Mouse (Mus musculus): Measurements from ENCODE around the gene Rsg1. TPM values are rescaled to one million over a fixed set of nuclear protein-coding genes. Genes with fewer than 3 reads are reported as not detected.

Rsg1 gene
- polyA plus RNA-seq, 1 experiment from 2014 or later = 7.8 TPM

- WGBS = 68% methylated on average over 5 of the region's 5 CpGs
- H3K27me3 ChIP-seq (ENCODE audit: poor library complexity, severe bottlenecking) = peaks cover 100% of the 10 kb centered on the region
- no peak overlapping the region for H3K27ac ChIP-seq
- no peaks in the 10 kb centered on the region for H3K36me3 ChIP-seq (replicated peaks)
- peaks cover 90% of the 10 kb centered on the region for H3K4me1 ChIP-seq
- H3K4me3 ChIP-seq = no peak overlapping the region
- H3K9me3 ChIP-seq = no peaks in the 10 kb centered on the region
- DNase-seq (ENCODE audit: extremely low spot score, low spot score) = no peak
Measured at GRCm38 (mm10) chr4:141243636-141244035, 29.9 kb downstream of the Rsg1 start.

DNA sequence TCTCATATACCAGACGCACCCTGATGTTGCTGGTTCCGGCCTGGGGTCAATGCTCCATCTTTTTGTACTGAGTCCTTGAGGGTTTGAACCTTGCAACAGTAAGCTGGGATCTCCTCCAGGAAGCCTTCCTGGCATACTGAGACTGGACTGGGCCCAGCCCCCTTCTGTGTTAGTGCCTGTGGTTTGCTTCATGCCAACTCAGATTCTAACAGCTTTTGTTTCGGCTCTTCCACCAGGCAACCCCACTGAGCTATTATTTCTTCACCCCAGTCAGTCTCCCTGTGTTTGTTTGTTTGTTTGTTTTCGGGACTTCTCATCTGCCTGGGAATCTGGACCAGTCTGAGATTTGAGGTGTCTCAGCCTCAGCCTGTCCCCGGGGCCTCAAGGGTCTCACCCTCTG is 30.6 kb downstream of the Rsg1 start:
- peak overlapping the region; percentile 72 for H3K27ac ChIP-seq
- H3K9me3 ChIP-seq = no peaks in the 10 kb centered on the region
- WGBS = 45% methylated on average over 5 of the region's 5 CpGs
- 0 out of 2 replicates have a peak overlapping the region, but pooled peaks have one; percentile 11 for H3K4me3 ChIP-seq
- H3K4me1 ChIP-seq = peaks cover 89% of the 10 kb centered on the region
- no peak for DNase-seq (ENCODE audit: extremely low spot score, low spot score)
- H3K36me3 ChIP-seq (replicated peaks) = no peaks in the 10 kb centered on the region
- peaks cover 100% of the 10 kb centered on the region for H3K27me3 ChIP-seq (ENCODE audit: poor library complexity, severe bottlenecking)

GRCm38 (mm10) chr4:141244931-141245425 is 31.2 kb downstream of the Rsg1 start:
- H3K4me3 ChIP-seq = peak overlapping the region; percentile 11
- H3K4me1 ChIP-seq = peaks cover 83% of the 10 kb centered on the region
- H3K36me3 ChIP-seq (replicated peaks) = no peaks in the 10 kb centered on the region
- peak overlapping the region; percentile 72 for H3K27ac ChIP-seq
- 13% methylated on average over 9 of the region's 9 CpGs for WGBS
- DNase-seq (ENCODE audit: extremely low spot score, low spot score) = no peak
- peaks cover 100% of the 10 kb centered on the region for H3K27me3 ChIP-seq (ENCODE audit: poor library complexity, severe bottlenecking)
- H3K9me3 ChIP-seq = no peaks in the 10 kb centered on the region

- Histone ChIP-seq H3K27me3 (ENCODE audit: poor library complexity, severe bottlenecking) (peaks cover 100% of the 10 kb centered on the region), H3K36me3 (replicated peaks) (no peaks in the 10 kb centered on the region), H3K4me1 (peaks cover 79% of the 10 kb centered on the region), H3K9me3 (no peaks in the 10 kb centered on the region), H3K4me3 (peak overlapping the region; percentile 48; the same call in 1 of the 2 replicates), H3K27ac (no peak overlapping the region; the same call in 1 of the 2 replicates)
- no peak for DNase-seq (ENCODE audit: extremely low spot score, low spot score)
- 26% methylated on average over 24 of the region's 24 CpGs for whole genome bisulfite sequencing
Measured at GRCm38 (mm10) chr4:141246089-141246997, 32.6 kb downstream of the Rsg1 start.

DNA sequence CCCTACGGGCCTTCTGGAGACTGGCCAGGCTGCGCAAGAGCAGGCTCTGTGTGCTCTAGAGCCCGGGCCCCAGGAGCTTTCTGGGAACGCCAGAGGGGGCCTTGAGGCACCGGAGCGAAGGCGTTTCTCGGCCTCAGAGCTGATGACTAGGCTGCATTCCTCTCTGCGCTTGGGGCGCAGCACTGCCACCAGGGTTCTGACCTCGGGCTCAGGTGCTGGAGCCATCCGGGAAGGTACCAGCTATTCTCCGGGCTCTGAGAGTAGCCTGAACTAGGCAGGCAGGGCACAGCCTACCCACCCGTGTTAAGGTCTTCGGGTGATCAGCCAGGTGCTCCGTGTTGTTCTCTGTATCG is 33.2 kb downstream of the Rsg1 start:
- no peak overlapping the region; the same call in 1 of the 2 replicates for H3K27ac ChIP-seq
- no peak for DNase-seq (ENCODE audit: extremely low spot score, low spot score)
- no peaks in the 10 kb centered on the region for H3K9me3 ChIP-seq
- 2% methylated on average over 17 of the region's 17 CpGs for WGBS
- H3K4me1 ChIP-seq = peaks cover 75% of the 10 kb centered on the region
- peak overlapping the region; percentile 48 for H3K4me3 ChIP-seq
- H3K36me3 ChIP-seq (replicated peaks) = no peaks in the 10 kb centered on the region
- H3K27me3 ChIP-seq (ENCODE audit: poor library complexity, severe bottlenecking) = peaks cover 96% of the 10 kb centered on the region

DNA sequence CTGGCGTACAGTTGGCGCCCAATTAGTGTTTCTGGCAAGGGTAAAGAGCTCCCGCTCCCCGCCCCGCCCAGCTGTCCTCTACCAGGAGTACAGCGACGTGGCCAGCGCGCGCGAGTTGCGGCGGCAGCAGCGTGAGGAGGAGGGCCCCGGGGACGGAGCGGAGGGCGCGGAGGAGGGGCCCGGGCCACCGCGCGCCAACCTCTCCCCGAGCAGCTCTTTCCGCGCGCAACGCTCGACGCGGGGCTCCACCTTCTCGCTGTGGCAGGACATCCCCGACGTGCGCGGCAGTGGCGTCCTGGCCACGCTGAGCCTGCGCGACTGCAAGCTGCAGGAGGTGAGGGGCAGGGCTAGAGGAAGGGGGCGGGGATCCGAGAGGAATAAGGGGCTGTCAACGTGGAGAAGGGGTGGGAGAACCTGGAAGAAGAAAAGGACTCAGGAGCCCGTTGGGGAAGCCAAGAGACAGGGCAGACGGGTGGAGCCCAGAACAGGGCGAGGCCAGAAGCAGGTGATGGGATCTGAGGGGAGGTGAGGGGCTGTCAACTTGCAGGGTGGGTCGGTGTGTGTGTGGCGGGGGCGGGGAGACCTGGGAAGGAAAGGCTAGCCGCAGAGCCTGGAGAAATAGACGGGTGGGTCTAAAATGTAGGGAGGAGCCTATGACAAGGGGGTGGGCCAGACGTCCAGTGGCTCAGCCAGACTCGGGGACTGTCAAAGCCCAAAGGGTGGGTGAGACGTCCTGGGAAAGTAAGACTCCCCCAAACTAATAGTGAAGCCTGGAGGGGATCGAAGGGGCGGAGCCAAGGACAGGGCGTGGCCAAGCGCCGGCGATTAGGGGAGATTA is 34.2 kb downstream of the Rsg1 start:
- Histone ChIP-seq H3K9me3 (no peaks in the 10 kb centered on the region), H3K4me3 (peak overlapping the region; percentile 48), H3K27ac (0 out of 2 replicates have a peak overlapping the region, but pooled peaks have one; percentile 11), H3K27me3 (ENCODE audit: poor library complexity, severe bottlenecking) (peaks cover 86% of the 10 kb centered on the region), H3K36me3 (replicated peaks) (no peaks in the 10 kb centered on the region), H3K4me1 (peaks cover 65% of the 10 kb centered on the region)
- no peak for DNase-seq (ENCODE audit: extremely low spot score, low spot score)
- WGBS = 1% methylated on average over 59 of the region's 60 CpGs

- no peaks in the 10 kb centered on the region for H3K9me3 ChIP-seq
- peaks cover 60% of the 10 kb centered on the region for H3K4me1 ChIP-seq
- H3K27me3 ChIP-seq (ENCODE audit: poor library complexity, severe bottlenecking) = peaks cover 80% of the 10 kb centered on the region
- WGBS = 11% methylated on average over 11 of the region's 11 CpGs
- DNase-seq (ENCODE audit: extremely low spot score, low spot score) = no peak
- H3K4me3 ChIP-seq = peak overlapping the region; percentile 48
- no peaks in the 10 kb centered on the region for H3K36me3 ChIP-seq (replicated peaks)
- no peak overlapping the region for H3K27ac ChIP-seq
Measured at GRCm38 (mm10) chr4:141248614-141248978, 34.8 kb downstream of the Rsg1 start.

GRCm38 (mm10) chr4:141249383-141249782 is 35.6 kb downstream of the Rsg1 start:
- Histone ChIP-seq H3K36me3 (replicated peaks) (no peaks in the 10 kb centered on the region), H3K4me1 (peaks cover 52% of the 10 kb centered on the region), H3K27ac (no peak overlapping the region), H3K4me3 (no peak overlapping the region), H3K9me3 (no peaks in the 10 kb centered on the region), H3K27me3 (ENCODE audit: poor library complexity, severe bottlenecking) (peaks cover 75% of the 10 kb centered on the region)
- 76% methylated on average over 11 of the region's 11 CpGs for WGBS
- DNase-seq (ENCODE audit: extremely low spot score, low spot score) = no peak

DNA sequence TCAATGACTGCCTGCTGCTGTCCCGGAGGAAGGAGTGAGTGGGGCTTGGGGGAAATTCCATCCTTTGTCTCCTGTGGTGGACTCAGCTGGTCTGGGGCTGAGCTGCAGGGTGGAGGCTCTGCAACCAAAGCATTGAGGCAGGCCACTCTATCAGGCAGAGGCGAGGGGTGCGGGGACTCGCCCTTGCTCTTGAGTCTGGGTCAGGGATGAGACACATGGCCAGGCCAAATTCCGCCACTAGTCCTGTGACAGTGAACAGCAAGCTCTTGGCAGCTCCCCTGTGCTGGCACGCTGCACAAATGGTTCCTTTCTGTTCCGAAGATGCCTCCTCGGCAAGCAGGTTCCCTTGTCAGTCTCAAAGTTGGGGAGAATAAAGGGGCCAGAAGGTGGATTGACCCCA is 37.3 kb downstream of the Rsg1 start:
- Histone ChIP-seq H3K4me3 (no peak overlapping the region), H3K9me3 (no peaks in the 10 kb centered on the region), H3K4me1 (peaks cover 40% of the 10 kb centered on the region), H3K36me3 (replicated peaks) (no peaks in the 10 kb centered on the region), H3K27me3 (ENCODE audit: poor library complexity, severe bottlenecking) (peaks cover 64% of the 10 kb centered on the region), H3K27ac (peak overlapping the region; percentile 35; the same call in 1 of the 2 replicates)
- 83% methylated on average over 8 of the region's 8 CpGs for WGBS
- no peak for DNase-seq (ENCODE audit: extremely low spot score, low spot score)

- no peak for DNase-seq (ENCODE audit: extremely low spot score, low spot score)
- WGBS = 72% methylated on average over 2 of the region's 2 CpGs
- Histone ChIP-seq H3K4me1 (peaks cover 24% of the 10 kb centered on the region), H3K4me3 (no peak overlapping the region), H3K36me3 (replicated peaks) (no peaks in the 10 kb centered on the region), H3K9me3 (peaks cover 2% of the 10 kb centered on the region; the same call in 1 of the 2 replicates), H3K27ac (no peak overlapping the region), H3K27me3 (ENCODE audit: poor library complexity, severe bottlenecking) (peaks cover 48% of the 10 kb centered on the region)
Measured at GRCm38 (mm10) chr4:141252641-141253040, 38.9 kb downstream of the Rsg1 start.

GRCm38 (mm10) chr4:141254234-141254633 is 40.5 kb downstream of the Rsg1 start:
- Histone ChIP-seq H3K4me1 (peaks cover 8% of the 10 kb centered on the region), H3K27me3 (ENCODE audit: poor library complexity, severe bottlenecking) (peaks cover 32% of the 10 kb centered on the region), H3K9me3 (peaks cover 2% of the 10 kb centered on the region; the same call in 1 of the 2 replicates), H3K36me3 (replicated peaks) (no peaks in the 10 kb centered on the region), H3K27ac (peak overlapping the region; percentile 11; the same call in 1 of the 2 replicates), H3K4me3 (no peak overlapping the region)
- WGBS = 88% methylated on average over 16 of the region's 16 CpGs
- DNase-seq (ENCODE audit: extremely low spot score, low spot score) = no peak

DNA sequence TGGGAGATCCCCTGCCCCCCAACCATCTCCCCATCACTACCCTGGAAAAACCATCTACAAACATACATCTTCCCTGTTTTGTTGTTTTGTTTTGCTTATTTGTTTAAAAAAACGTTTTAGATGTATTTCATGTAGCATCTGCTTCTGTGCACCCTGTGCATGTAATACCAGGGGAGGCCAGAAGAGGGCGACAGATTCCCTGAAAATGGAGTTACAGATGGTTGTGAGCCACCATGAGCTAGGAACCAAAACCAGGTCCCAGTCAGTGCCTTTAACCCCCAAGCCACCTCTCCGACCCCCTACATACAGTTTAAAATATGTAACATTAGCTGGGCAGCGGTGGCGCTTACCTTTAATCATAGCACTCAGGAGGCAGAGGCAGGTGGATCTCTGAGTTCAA is 43.7 kb downstream of the Rsg1 start:
- H3K4me1 ChIP-seq = 0 out of 2 replicates have a peak, but pooled peaks cover 3% of the 10 kb centered on the region
- 66% methylated on average over 5 of the region's 5 CpGs for WGBS

More for the DNA sequence above, 43.7 kb downstream of the Rsg1 start:
- H3K4me3 ChIP-seq = no peak overlapping the region
- peaks cover 9% of the 10 kb centered on the region; the same call in 1 of the 2 replicates for H3K27me3 ChIP-seq (ENCODE audit: poor library complexity, severe bottlenecking)
- H3K36me3 ChIP-seq (replicated peaks) = no peaks in the 10 kb centered on the region
- no peak overlapping the region for H3K27ac ChIP-seq
- H3K9me3 ChIP-seq = peaks cover 7% of the 10 kb centered on the region; the same call in 1 of the 2 replicates
- no peak for DNase-seq (ENCODE audit: extremely low spot score, low spot score)
